Mouse (Mus musculus) lung, postnatal 0 days (tissue): ENCODE data around the gene Mex3d.

ENCODE experiments used
- CTCF ChIP-seq: IDR thresholded peaks from 2 replicates; pipeline ENCODE4 v1.5.1; 2016; ENCODE audit warnings: antibody characterized with exemption, mild to moderate bottlenecking
- EP300 ChIP-seq: IDR thresholded peaks from 2 replicates; pipeline ENCODE4 v1.6.1; 2016; ENCODE audit warnings: antibody characterized with exemption, mild to moderate bottlenecking, control low read depth

- TF ChIP-seq CTCF (no peak), EP300 (no peak)
Observed at GRCm38 (mm10) chr10:80434823-80435222, 47.4 kb upstream of the Mex3d start.
